Mouse (Mus musculus) brain, embryonic 14.5 days (tissue): ENCODE measurements at regions not wholly inside any gene's neighbourhood (a gene's known extent, or its start where the extent isn't known, plus 50 kb on each side); places are given as distances from the start of the nearest gene placed in this dataset.

Experiments used
- CTCF ChIP-seq: fragments of 200-500 bp; IDR thresholded peaks from 2 replicates; pipeline ENCODE4 v1.5.1; 2012; ENCODE audit warnings: inconsistent platforms, mild to moderate bottlenecking, moderate library complexity, borderline replicate concordance; ENCODE audit not compliant: insufficient read depth, insufficient read length; ENCODE audit errors: extremely low read depth
- POLR2A ChIP-seq: fragments of 200-500 bp; IDR thresholded peaks from 2 replicates; pipeline ENCODE4 v1.6.1; 2012; ENCODE audit warnings: mild to moderate bottlenecking, inconsistent platforms, borderline replicate concordance; ENCODE audit not compliant: poor library complexity, insufficient read depth, insufficient read length, severe bottlenecking; ENCODE audit errors: extremely low read depth

- TF ChIP-seq CTCF = no peak
- TF ChIP-seq POLR2A = no peak
These were observed 114.5 kb upstream of the Gorab start for GRCm38 (mm10) chr1:163517966-163518365.
